Mouse (Mus musculus): Measurements from ENCODE around the gene Gm42906.

- TF ChIP-seq CTCF (IDR thresholded peaks at IDR 0.05; ENCODE audit: low read depth), result no peak
- TF ChIP-seq EP300 (IDR thresholded peaks at IDR 0.05; ENCODE audit: low read depth), result no peak
These were observed 278.5 kb downstream of the Gm42906 start for GRCm38 (mm10) chr5:151149509-151149908.
